Mouse (Mus musculus): ENCODE results near the gene Fbxo9.

GRCm38 (mm10) chr9:78085722-78086287 is 23.1 kb downstream of the Fbxo9 start:
- TF ChIP-seq POLR2A (IDR thresholded peaks at IDR 0.05; ENCODE audit: control insufficient read depth, low read depth, low read length), result no peak
- no peak for TF ChIP-seq CTCF (IDR thresholded peaks at IDR 0.05; ENCODE audit: control insufficient read depth, insufficient read depth, insufficient replicate concordance, low read depth, low read length)

Data from testis, adult 2 months (tissue).